ENCODE assay signal across 10 mouse cellular contexts in the genomic region with DNA sequence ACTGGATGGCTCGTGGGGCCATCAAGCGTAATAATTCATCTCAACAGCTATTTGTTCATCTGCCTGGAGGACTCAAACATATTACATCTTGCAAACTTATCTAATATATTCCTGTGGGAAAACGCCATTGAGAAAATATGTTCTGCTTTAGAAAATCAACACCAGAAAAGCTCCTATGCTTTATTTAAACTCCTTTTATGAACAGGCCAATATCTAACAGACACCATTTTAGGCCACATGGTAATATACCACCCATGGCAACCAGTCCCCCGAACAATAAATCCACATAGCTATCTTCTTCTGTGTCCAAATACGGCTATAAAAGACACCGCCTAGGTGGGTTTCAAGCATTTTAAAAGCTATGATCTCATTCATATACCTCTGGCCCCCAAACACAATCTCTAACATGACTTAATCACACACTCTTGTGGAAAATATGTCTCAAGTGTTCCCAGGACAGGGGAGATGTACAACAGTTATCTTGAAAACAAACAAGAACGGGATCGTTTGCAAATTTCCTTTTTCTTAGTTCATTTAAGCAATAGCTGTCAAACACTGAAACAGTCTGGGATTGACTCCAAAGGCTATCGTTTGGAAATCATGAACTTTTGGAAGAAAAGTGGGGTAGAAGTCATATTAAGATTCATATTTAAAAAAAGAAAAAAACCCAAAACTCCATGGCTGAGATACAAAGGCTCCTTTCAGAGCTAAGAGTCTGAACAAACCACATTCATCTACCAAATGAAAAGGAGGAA.
DNase-seq lines count a peak whose midpoint lies in the region; ATAC-seq and TF ChIP-seq lines count a peak whose summit lies in the region.
"Had no signal": no experiment of that assay in that cellular context is flagged by ENCODE, and none has a peak within 500 bp of the region (broad histone marks: within the 10 kb centered on the region; RNA-seq: fewer than 3 reads in every experiment).

No protein-coding gene starts in this region.

- DNase-seq in gastrocnemius, adult 18-20 months (ENCODE audit: low spot score), result peak; percentile 26
- DNase-seq in gastrocnemius, postnatal 10 days, result no peak
- DNase-seq in lung, postnatal 10 days, result peak; percentile 12
- DNase-seq in lung, adult 2 months, result no peak
- peak; percentile 34 for DNase-seq in hindbrain, postnatal 0 days (ENCODE audit: low spot score)
- DNase-seq in retina, postnatal 1 day, result peak; percentile 56
- no peak for DNase-seq in adrenal gland, postnatal 10 days
- no peak for DNase-seq in MN1 (ENCODE audit: low spot score)
- DNase-seq: liver, embryonic 13.5 days had no signal

- no peak for ATAC-seq in hindbrain, postnatal 0 days
- ATAC-seq: Patski had no signal

- no peaks in the 10 kb centered on the region for H3K27me3 ChIP-seq in hindbrain, postnatal 0 days (ENCODE audit: insufficient read depth, low read length)
- H3K27me3 ChIP-seq: Patski had no signal

- H3K4me2 ChIP-seq in hindbrain, postnatal 0 days (ENCODE audit: low read depth, low read length), result peak overlapping the region; percentile 90
- H3K4me2 ChIP-seq: liver, embryonic 13.5 days had no signal

- H3K4me1 ChIP-seq in lung, adult 2 months (ENCODE audit: control insufficient read depth, insufficient read depth, low read length), result no peaks in the 10 kb centered on the region; the same call in 1 of the 2 replicates
- H3K4me1 ChIP-seq in hindbrain, postnatal 0 days (ENCODE audit: insufficient read depth, low read length), result peaks cover 7% of the 10 kb centered on the region; the same call in 1 of the 2 replicates
- H3K4me1 ChIP-seq: liver, embryonic 13.5 days had no signal

- H3K36me3 ChIP-seq in hindbrain, postnatal 0 days (ENCODE audit: insufficient read depth, low read length), result no peaks in the 10 kb centered on the region
- H3K36me3 ChIP-seq: liver, embryonic 13.5 days had no signal

- no peaks in the 10 kb centered on the region for H3K9me3 ChIP-seq in hindbrain, postnatal 0 days (ENCODE audit: low read length)
- H3K9me3 ChIP-seq: liver, embryonic 13.5 days had no signal

- H3K4me3 ChIP-seq in lung, adult 2 months (replicated peaks; ENCODE audit: extremely low read depth, low read depth, low read length), result no peak overlapping the region
- H3K4me3 ChIP-seq in hindbrain, postnatal 0 days (ENCODE audit: low read length), result peak overlapping the region; percentile 65
- H3K4me3 ChIP-seq: liver, embryonic 13.5 days had no signal

- TF ChIP-seq CTCF in lung, adult 2 months (IDR thresholded peaks at IDR 0.05; ENCODE audit: insufficient read depth, low read length), result no peak
- no peak for TF ChIP-seq CTCF in hindbrain, postnatal 0 days (IDR thresholded peaks at IDR 0.05; ENCODE audit: low read depth)

- peak overlapping the region; percentile 97 for H3K9ac ChIP-seq in hindbrain, postnatal 0 days (replicated peaks; ENCODE audit: low read length)
- H3K9ac ChIP-seq: liver, embryonic 13.5 days had no signal

- 62% methylated on average over 9 of the region's 9 CpGs for WGBS in lung, adult 2 months
- WGBS in hindbrain, postnatal 0 days, result 20% methylated on average over 9 of the region's 9 CpGs

- peak overlapping the region; percentile 93; the same call in 1 of the 2 replicates for H3K27ac ChIP-seq in hindbrain, postnatal 0 days
- H3K27ac ChIP-seq: liver, embryonic 13.5 days had no signal

- no peak for TF ChIP-seq POLR2A in lung, adult 2 months (IDR thresholded peaks at IDR 0.05; ENCODE audit: borderline replicate concordance, extremely low read depth, low read depth, low read length)

Comparison
In these comparisons a context has a peak if more than half of its experiments do, and no peak if none do; other contexts are left out.
1. DNase-seq: peak in gastrocnemius, adult 18-20 months (single experiment), lung, postnatal 10 days (single experiment), hindbrain, postnatal 0 days (single experiment) and retina, postnatal 1 day (single experiment); none in gastrocnemius, postnatal 10 days (single experiment), lung, adult 2 months (single experiment), adrenal gland, postnatal 10 days (single experiment) and MN1 (single experiment).